Mouse (Mus musculus): Measurements from ENCODE around the gene Aff4. TPM values are rescaled to one million over a fixed set of nuclear protein-coding genes. Genes with fewer than 3 reads are reported as not detected.
"Not testable (repeated sequence)": the region's sequence is repeated elsewhere in the genome, so short reads cannot be mapped to it uniquely, and the experiment has no call there.

Gene Aff4
- total RNA-seq, 2 experiments from 2014 or later, result 38.4 to 62.0 TPM

- ATAC-seq (ENCODE audit: poor library complexity, severe bottlenecking), result no peak
These were observed 13.7 kb upstream of the Aff4 start for GRCm38 (mm10) chr11:53336924-53337323.

- no peak for ATAC-seq (ENCODE audit: poor library complexity, severe bottlenecking)
These were observed 12.9 kb upstream of the Aff4 start for GRCm38 (mm10) chr11:53337684-53338083.

- ATAC-seq (ENCODE audit: poor library complexity, severe bottlenecking), result not testable (repeated sequence)
These were observed 9.6 kb upstream of the Aff4 start for GRCm38 (mm10) chr11:53341019-53341418.

- ATAC-seq (ENCODE audit: poor library complexity, severe bottlenecking), result no peak
These were observed 7.9 kb upstream of the Aff4 start for GRCm38 (mm10) chr11:53342711-53343110.

GRCm38 (mm10) chr11:53345328-53345727 lies 5.3 kb upstream of the Aff4 start:
- ATAC-seq (ENCODE audit: poor library complexity, severe bottlenecking), result peak; percentile 68

GRCm38 (mm10) chr11:53345738-53346137 lies 4.9 kb upstream of the Aff4 start:
- ATAC-seq (ENCODE audit: poor library complexity, severe bottlenecking), result no peak

- ATAC-seq (ENCODE audit: poor library complexity, severe bottlenecking), result peak; percentile 38
These were observed 750 bp downstream of the Aff4 start for GRCm38 (mm10) chr11:53351224-53351942.

- ATAC-seq (ENCODE audit: poor library complexity, severe bottlenecking), result no peak
These were observed 1.4 kb downstream of the Aff4 start for GRCm38 (mm10) chr11:53351943-53352590.

- no peak for ATAC-seq (ENCODE audit: poor library complexity, severe bottlenecking)
These were observed 8.0 kb downstream of the Aff4 start for GRCm38 (mm10) chr11:53358504-53359155.

- ATAC-seq (ENCODE audit: poor library complexity, severe bottlenecking), result no peak
These were observed 16.4 kb downstream of the Aff4 start for GRCm38 (mm10) chr11:53367032-53367431.

GRCm38 (mm10) chr11:53378918-53379317 lies 28.3 kb downstream of the Aff4 start:
- ATAC-seq (ENCODE audit: poor library complexity, severe bottlenecking), result no peak

GRCm38 (mm10) chr11:53383758-53384428 lies 33.3 kb downstream of the Aff4 start:
- no peak for ATAC-seq (ENCODE audit: poor library complexity, severe bottlenecking)

GRCm38 (mm10) chr11:53393856-53394255 lies 43.2 kb downstream of the Aff4 start:
- no peak for ATAC-seq (ENCODE audit: poor library complexity, severe bottlenecking)

- ATAC-seq (ENCODE audit: poor library complexity, severe bottlenecking), result no peak
These were observed 53.0 kb downstream of the Aff4 start for GRCm38 (mm10) chr11:53403638-53404037.

GRCm38 (mm10) chr11:53411738-53412137 lies 61.1 kb downstream of the Aff4 start:
- ATAC-seq (ENCODE audit: poor library complexity, severe bottlenecking), result peak; percentile 57

- no peak for ATAC-seq (ENCODE audit: poor library complexity, severe bottlenecking)
These were observed 63.2 kb downstream of the Aff4 start for GRCm38 (mm10) chr11:53413871-53414270.

GRCm38 (mm10) chr11:53418048-53418447 lies 67.4 kb downstream of the Aff4 start:
- ATAC-seq (ENCODE audit: poor library complexity, severe bottlenecking), result no peak

GRCm38 (mm10) chr11:53423036-53423435 lies 72.4 kb downstream of the Aff4 start, which contains the start of gene Leap2:
TSS of gene Leap2 (minus strand) at chr11:53423170.
- ATAC-seq (ENCODE audit: poor library complexity, severe bottlenecking), result no peak

- no peak for ATAC-seq (ENCODE audit: poor library complexity, severe bottlenecking)
These were observed 74.2 kb downstream of the Aff4 start for GRCm38 (mm10) chr11:53424826-53425225.

- ATAC-seq (ENCODE audit: poor library complexity, severe bottlenecking), result no peak
These were observed 74.6 kb downstream of the Aff4 start for GRCm38 (mm10) chr11:53425251-53425650.

- no peak for ATAC-seq (ENCODE audit: poor library complexity, severe bottlenecking)
These were observed 75.2 kb downstream of the Aff4 start for GRCm38 (mm10) chr11:53425711-53426255.

All from megakaryocyte, adult 5-6 weeks (primary cell).